Mouse (Mus musculus) monocyte, adult 59 days (primary cell): ENCODE data around the gene Zfp799. TPM values are rescaled to one million over a fixed set of nuclear protein-coding genes. Genes with fewer than 3 reads are reported as not detected.

Experiments
- total RNA-seq, 2 experiments: library from RNA; stranded (reverse); gene quantifications; one replicate each; pipeline ENCODE4 v1.2.4; 2023

Zfp799 gene
- 1 to 10 TPM; 4.4 to 4.8 TPM for total RNA-seq

GRCm38 (mm10) chr17:32829540-32830417 lies at the start of gene Zfp799:
Zfp799 (minus strand) TSS chr17:32830261.

DNA sequence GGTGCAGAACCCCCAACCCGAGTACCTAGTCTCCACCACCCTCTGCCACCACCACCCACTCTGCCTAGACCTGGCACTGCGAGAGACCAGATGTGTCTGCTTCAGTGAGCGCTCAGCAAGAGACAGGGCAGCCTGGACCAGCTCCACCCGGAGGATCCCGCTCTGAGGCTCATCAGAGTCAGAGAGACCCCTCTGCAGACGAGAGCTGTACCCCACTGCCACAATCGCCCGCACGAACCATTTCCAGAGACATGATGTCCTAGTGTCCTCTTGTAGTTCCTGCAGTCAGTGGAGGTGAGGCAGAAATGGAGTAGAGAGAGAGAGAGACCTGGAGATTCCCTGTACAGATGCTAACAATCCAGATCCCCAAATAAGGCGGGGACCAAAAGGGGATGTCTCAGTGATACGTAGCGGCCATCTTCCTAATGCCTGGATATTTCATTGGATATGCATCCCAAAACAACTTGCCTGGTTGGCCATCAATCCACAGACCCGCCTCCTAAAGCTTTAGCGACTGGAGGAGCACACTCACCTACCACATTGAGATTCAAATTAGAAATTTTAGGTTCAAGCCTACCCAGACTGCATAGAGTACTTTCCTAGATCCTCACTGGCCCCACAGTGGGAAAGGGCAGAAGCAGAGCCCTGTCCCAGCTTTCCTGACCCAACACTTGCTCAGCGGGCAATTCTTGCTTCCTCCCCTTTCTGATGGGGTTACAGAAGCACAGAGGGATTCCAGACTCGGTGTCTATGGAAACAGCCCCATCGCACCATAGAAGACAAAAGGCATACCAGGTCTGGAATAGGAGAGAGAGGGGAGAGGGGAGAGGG lies 20.3 kb downstream of the Zfp799 start, which contains the start of gene Zfp811:
Gene Zfp811 (minus strand): TSS at position 388 of the 831 bp plus-strand sequence.

GRCm38 (mm10) chr17:32788094-32788559 lies 41.9 kb downstream of the Zfp799 start, which contains the start of gene Zfp871:
Zfp871 (minus strand) TSS chr17:32788287.

Other genes with a start within 250 kb of the Zfp799 start
- gene Cyp4f37, start 209.0 kb downstream of the Zfp799 start, total RNA-seq, result 10 to 100 TPM; 12.3 to 15.2 TPM
- gene Cyp4f40, start 171.4 kb downstream of the Zfp799 start, total RNA-seq, result not detected
- not detected for gene Cyp4f15, start 144.6 kb downstream of the Zfp799 start, total RNA-seq
- 10 to 100 TPM; 59.5 to 64.5 TPM for gene Zfp871, start 42.0 kb downstream of the Zfp799 start, total RNA-seq
- under 1 TPM; 0.37 to 0.73 TPM for gene Zfp811, start 20.3 kb downstream of the Zfp799 start, total RNA-seq
- 1 to 10 TPM; 3.3 to 4.1 TPM for gene Zfp870, start 61.4 kb upstream of the Zfp799 start, total RNA-seq
- not detected for gene Cyp4f14, start 87.1 kb upstream of the Zfp799 start, total RNA-seq
- gene Cyp4f13, start 117.1 kb upstream of the Zfp799 start, total RNA-seq, result 10 to 100 TPM; 97.1 to 98.7 TPM
- gene Zfp472, start 135.6 kb upstream of the Zfp799 start, total RNA-seq, result 1 to 10 TPM; 6.3 to 10.0 TPM
- gene Zfp952, start 162.9 kb upstream of the Zfp799 start, total RNA-seq, result 1 to 10 TPM; 7.1 to 7.4 TPM
- gene Zfp763, start 203.1 kb upstream of the Zfp799 start, total RNA-seq, result 1 to 10 TPM in 1 of 2 experiments, under 1 TPM in 1; 0.73 to 2.8 TPM
- not detected for gene 4921501E09Rik, start 237.8 kb upstream of the Zfp799 start, total RNA-seq